Mouse (Mus musculus): ENCODE data around the gene Mboat1.

The Mboat1 gene

GRCm38 (mm10) chr13:30186456-30186855 is 50.2 kb downstream of the Mboat1 start:
- no peak for DNase-seq (ENCODE audit: low spot score)

DNA sequence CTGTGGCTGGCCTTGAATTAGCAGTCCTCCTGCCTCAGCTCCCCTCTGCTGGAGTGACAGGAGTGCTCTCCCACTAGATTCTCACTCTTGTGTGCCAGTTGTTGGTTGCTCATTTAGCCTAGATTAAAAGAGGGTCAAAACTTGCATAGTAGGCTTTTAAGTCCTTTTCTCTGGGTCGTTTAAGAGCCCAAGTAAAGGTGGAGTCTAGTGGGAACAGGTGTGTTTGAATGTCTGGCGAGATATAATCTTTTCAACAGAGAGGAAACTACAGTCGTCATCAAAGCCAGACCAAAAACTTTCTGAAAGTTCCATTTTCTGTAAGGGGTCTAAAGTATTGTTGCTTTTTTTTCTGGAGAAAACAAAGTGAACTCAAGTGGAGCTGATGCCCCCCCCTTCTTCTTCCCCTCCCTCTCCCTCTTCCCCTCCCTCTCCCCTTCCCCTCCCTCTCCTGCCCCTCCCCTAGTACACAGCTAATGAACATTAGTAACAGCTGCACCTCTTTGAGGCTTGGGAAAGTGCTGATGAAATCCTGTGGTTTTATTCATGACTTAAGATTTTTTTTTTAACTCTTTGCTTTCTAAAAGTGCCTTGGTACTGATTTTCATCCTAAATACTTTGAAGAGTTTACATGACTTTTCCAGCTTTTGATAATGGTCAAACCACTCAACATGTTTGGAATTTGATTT is 55.9 kb downstream of the Mboat1 start:
- no peak for DNase-seq (ENCODE audit: low spot score)

DNA sequence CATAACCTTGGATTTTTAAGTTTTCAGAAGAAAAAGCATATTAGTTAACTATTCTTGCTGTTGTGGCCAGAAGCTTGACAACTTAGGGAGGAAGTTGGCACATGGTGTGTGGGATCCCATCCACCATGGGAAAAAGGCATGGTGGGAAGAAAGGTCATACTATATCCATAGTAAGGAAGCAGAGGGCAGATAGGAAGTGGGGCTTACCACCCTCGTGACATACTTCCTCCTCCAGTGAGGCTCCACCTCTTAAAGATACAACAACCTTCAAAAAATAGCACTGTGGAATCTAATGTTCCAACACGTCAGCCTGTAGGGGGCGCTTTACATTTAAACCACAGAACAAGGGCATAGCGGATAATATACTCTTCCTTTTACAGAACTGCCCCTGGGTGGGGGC is 57.1 kb downstream of the Mboat1 start:
- DNase-seq (ENCODE audit: low spot score), result peak; percentile 16

- DNase-seq (ENCODE audit: low spot score), result no peak
These were observed 58.5 kb downstream of the Mboat1 start for GRCm38 (mm10) chr13:30194834-30195233.

DNA sequence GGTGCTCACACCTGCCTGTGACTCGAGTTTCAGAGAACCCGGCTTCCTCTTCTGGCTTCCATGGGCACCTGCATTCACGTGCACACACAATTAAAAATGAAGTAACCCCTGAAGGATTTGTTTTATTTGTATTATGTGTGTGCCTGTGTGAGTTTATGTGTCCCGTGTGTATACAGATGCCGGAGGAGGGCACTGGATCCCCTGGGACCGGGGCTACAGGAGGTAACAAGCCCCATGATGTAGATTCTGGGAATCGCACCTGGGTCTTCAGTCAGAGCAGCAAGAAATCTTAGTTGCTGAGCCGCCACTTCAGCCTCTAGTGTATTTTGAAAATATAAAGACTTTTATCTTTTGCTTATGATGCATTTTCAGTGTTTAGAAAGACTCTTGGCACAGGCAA is 60.4 kb downstream of the Mboat1 start:
- DNase-seq (ENCODE audit: low spot score), result no peak

DNA sequence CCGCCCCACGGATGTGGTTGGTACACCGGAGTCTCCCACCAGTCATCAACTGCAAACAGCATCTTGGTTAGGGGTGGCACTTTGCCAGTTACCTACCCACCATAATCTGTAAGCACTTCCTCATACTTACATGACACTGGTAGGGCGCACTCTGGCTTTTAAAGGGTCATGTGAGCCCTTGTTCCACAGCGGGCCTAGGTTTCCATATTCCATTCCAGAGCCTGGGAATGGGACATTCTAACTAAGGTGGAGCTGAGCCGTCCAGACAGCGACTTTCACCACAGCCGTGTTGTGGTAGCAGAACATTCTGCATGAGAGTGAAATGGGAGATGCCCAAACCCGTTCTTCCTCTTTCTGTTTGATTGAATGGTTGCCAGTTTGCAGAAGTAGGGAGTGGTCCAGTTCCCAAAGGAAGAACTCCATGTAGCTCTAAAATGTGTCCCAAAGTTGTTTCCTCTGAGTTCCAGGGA is 61.8 kb downstream of the Mboat1 start:
- peak; percentile 34 for DNase-seq (ENCODE audit: low spot score)

DNA sequence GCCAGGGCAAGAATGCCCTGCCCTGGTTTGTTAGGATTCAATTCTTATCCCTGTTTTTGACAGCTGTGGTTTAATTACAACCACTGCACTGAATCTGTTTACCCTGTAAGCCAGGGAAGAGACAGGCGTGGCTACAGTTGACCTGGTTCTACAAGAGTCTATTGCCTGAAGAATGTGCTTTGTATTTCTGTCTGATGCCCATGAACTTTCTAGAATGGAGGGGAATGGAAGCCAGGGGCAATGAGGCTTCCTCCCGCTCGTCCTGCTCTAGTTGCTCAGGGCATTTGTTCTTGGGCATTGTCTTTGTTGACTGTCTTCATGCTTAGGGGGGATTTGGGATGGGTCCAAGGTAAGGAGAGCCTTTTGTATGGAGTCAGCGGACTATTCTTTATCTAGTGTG is 63.5 kb downstream of the Mboat1 start:
- no peak for DNase-seq (ENCODE audit: low spot score)

DNA sequence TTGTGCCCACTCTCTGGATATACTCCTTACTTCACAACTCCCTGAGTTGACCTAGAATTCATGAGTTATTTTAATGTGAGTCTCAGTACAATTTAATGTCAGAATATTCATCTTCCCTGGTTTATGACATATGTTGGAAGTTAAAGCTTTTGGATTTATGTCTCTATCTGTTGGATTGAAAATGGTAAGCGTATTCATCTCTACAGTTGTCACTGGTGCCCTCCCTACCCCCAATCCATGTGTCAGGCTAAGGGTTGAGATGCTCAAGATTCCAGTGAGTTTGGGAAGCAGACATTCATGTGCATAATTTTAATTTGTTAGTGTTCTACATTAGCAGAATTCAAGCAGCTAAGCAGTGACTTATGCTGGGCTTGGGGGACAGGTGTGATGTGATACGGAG is 64.4 kb downstream of the Mboat1 start:
- no peak for DNase-seq (ENCODE audit: low spot score)

DNA sequence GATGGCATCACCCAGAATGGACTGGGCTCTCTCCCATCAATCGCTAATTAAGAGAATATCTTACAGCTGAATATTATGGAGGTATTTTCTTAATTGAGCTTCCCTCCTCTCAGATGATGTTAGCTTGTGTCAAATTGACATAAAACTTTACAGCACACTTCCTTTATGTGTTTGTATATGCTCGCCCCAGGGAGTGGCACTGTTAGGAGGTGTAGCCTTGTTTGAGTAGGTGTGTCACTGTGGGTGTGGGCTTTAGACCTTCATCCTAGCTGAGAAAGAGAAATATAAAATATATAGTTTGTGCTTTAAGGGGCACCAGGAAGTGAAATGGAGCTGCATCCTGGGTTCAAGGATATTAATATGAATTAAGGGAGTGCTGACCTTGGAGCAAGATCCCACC is 66.7 kb downstream of the Mboat1 start:
- DNase-seq (ENCODE audit: low spot score), result no peak

DNA sequence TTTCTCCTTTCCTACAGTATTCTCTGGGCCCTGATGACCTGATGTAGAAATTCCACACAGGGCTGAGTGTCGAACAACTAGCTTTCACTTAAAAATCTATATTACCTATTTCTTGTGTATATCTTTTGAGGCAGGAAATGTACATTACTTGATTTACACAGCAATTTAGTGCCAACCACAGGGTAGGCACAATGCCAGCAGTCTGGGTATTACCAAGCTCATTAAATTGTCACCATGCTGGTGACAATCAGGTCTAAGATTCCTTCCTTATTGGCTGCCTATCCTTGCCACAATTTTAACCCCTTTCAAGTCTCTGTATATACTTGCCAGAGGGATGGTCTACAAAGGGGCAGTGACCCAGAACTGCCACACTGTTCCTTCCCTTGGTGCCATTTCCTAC is 71.9 kb downstream of the Mboat1 start:
- DNase-seq (ENCODE audit: low spot score), result no peak

DNA sequence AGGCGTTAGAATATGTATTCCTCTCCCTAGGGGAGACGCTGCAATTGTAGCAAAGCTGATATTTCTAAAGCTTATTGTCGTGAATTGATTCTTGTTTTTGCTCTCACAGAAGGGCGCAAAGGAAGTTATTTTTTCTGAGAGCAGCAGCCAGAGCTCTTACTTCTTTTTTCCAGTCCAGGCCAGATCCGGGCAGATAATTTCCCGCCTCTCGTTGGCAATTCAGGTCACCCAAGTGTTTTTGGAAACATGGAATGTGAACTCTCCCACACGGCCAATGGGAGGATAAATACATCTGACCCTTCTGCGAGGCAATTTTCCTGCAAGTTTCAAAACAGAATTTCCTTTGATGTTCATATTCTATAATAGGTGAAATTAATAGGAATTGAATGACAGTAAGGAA is 77.0 kb downstream of the Mboat1 start:
- DNase-seq (ENCODE audit: low spot score), result no peak

GRCm38 (mm10) chr13:30217588-30218371 is 81.5 kb downstream of the Mboat1 start:
- no peak for DNase-seq (ENCODE audit: low spot score)

GRCm38 (mm10) chr13:30219597-30219996 is 83.3 kb downstream of the Mboat1 start:
- no peak for DNase-seq (ENCODE audit: low spot score)

- no peak for DNase-seq (ENCODE audit: low spot score)
These were observed 85.0 kb downstream of the Mboat1 start for GRCm38 (mm10) chr13:30221316-30221715.

GRCm38 (mm10) chr13:30224114-30224513 is 87.8 kb downstream of the Mboat1 start:
- DNase-seq (ENCODE audit: low spot score), result no peak

GRCm38 (mm10) chr13:30224659-30225058 is 88.4 kb downstream of the Mboat1 start:
- no peak for DNase-seq (ENCODE audit: low spot score)

- DNase-seq (ENCODE audit: low spot score), result no peak
These were observed 92.5 kb downstream of the Mboat1 start for GRCm38 (mm10) chr13:30228762-30229161.

GRCm38 (mm10) chr13:30229625-30230139 is 93.4 kb downstream of the Mboat1 start:
- DNase-seq (ENCODE audit: low spot score), result no peak

- no peak for DNase-seq (ENCODE audit: low spot score)
These were observed 98.9 kb downstream of the Mboat1 start for GRCm38 (mm10) chr13:30235056-30235750.

DNA sequence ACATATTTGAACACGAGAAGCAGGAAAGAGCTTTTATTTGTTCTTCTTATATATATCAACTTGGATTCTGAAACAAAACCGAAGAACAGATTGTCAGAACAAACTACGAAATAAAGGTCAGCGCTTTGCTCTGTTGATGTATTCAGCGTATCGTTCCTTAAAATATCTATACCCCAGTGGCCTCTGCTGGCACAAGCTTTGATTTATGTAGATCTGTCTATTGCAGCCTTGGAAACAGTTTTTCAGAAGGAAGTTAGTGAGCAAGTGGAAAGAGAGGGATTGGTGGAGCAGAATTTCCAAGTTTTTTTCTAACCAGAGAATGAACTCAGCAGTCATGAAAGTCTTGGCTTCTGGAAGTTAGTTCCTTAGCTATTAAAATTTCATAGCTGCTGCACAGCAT is 103.1 kb downstream of the Mboat1 start:
- no peak for DNase-seq (ENCODE audit: low spot score)

GRCm38 (mm10) chr13:30245573-30245972 is 109.3 kb downstream of the Mboat1 start:
- DNase-seq (ENCODE audit: low spot score), result no peak

DNA sequence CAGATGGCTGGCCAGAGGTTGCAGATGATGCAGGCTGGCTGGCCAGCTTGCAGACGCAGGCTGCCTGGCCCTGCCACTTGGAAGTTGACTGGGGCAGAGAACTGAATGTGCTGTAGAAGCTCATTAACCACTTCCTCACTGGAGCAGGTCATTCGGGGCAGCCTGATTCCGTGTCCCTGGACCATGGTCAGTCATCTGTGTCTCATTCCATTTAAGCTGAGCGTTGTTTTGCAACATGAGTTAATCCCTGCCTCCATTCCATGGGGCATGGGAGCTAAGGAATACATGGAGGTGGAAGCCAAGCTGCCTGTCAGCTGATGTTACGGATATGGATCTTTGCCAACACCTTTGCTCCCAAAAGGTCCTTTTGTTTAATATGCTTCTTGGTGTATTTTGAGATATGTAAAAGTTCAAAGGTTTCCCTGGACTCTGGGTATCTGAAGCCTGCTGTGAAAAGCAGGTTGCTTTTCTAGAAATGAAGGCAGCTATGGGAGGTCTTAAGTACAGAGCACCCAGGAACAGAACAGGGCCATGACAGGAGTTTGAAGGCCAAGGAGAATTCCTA is 114.1 kb downstream of the Mboat1 start:
- no peak for DNase-seq (ENCODE audit: low spot score)

All from T-cell, adult 2 months (primary cell).